Mouse (Mus musculus) natural killer cell, adult 2 months (primary cell): ENCODE results near the gene 1700023F06Rik.

Source experiments
- DNase-seq, 2 experiments: peaks; one replicate each; pipeline ENCODE4 v3.0.0; 2022; ENCODE audit warnings: low spot score in 2 of 2

The 1700023F06Rik gene

DNA sequence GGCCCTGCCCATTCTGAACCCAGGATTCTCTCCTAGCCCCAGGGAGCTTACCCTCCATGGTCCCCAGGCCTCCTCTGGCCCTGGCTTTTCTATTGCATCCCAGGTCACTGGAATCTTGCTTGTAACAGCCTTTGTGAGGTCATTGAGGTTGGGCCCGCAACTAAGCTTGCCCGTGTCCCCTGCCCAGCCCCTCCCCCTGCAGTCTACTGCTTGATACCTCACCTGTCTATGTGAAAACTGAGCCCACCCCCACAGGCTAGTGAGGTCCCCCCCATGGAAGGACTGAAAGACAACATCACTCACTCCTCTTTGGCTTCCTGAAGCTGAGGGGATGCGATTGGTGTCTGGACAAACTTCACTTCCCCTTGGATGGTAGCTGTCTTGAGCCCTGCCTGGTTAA is at the start of gene 1700023F06Rik:
Gene 1700023F06Rik, minus strand, starts transcription at position 101 of the 400 bp plus-strand sequence.
- DNase-seq: no peak

GRCm38 (mm10) chr11:103257938-103258481 is 49.7 kb upstream of the 1700023F06Rik start:
- DNase-seq: peak in 1 of 2 experiments; percentile 57

DNA sequence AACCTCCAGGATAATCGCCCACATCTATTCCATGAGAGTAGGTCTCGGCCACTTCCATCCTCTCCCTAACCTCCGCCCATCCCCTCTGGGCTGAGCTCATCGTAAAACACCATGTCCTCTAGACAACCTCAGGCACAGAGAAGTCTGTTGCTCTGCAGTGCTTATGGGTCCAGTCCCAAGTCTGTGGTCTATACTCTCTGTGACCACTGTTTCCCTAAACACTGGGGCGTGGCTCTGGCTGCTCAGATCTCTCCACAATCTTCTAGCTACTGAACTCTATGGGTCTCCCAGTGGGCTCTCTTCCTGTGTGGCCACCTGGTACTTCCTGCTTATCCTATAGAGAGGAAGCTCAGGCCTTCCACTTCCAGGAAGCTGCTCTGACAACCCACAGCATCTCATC is 45.2 kb upstream of the 1700023F06Rik start:
- no peak for DNase-seq

DNA sequence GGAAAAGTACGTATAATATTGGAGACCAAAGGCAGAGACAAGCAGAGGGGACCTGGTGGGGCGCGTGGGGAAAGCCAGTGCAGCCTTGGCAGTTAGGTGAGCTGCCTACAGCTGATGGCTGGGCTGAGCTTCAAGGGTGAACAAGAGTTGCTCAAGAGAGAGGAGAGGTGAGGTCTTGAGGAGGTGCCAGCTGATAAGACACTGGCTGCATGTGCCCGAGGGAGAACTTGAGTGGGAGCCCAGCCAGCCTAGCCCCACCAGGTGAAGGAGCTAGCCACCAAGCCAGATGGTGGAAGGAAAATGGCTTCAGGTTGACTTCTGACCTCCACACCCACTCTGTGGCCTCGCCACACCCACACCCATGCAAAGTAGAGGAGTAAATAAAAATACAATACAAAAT is 44.0 kb upstream of the 1700023F06Rik start:
- no peak for DNase-seq

- no peak for DNase-seq
These were observed 42.0 kb upstream of the 1700023F06Rik start for GRCm38 (mm10) chr11:103250324-103250723.

GRCm38 (mm10) chr11:103249509-103249908 is 41.2 kb upstream of the 1700023F06Rik start:
- no peak for DNase-seq

GRCm38 (mm10) chr11:103248837-103249236 is 40.5 kb upstream of the 1700023F06Rik start:
- DNase-seq: no peak

DNA sequence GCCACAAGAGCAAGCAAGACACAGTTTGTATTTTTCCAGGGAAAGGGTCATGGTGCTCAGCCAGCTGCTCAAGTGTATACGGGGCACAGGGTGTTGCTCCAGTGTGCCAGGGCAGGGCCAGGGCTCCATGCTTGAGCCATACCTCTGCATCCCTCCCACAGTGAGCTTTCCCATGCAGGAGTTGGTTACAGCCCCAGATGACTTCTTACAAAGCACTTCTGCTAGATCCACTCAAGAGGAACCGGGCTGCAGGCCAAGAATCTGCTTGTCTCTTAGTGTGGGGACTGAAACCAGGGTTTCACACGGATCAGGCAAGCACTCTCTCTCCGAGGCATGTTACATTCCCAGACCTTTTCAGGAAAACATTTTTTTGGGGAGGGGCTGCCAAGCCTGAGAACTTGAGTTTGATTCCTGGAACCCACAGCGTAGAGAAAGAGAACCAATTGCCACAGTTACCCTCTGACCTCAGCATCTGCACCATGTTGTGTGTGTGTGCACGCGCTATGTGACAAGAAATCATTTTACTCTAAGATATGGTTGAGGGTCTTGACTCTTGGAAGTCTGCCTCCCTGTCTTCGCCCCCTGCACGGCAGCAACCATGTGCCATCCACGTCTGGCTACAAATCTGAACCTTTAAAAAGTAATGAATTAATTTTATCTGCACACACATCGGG is 39.3 kb upstream of the 1700023F06Rik start:
- DNase-seq: no peak

GRCm38 (mm10) chr11:103246731-103247290 is 38.5 kb upstream of the 1700023F06Rik start:
- no peak for DNase-seq

GRCm38 (mm10) chr11:103246081-103246730 is 37.8 kb upstream of the 1700023F06Rik start:
- no peak for DNase-seq

- DNase-seq: no peak
These were observed 36.5 kb upstream of the 1700023F06Rik start for GRCm38 (mm10) chr11:103244856-103245255.

DNA sequence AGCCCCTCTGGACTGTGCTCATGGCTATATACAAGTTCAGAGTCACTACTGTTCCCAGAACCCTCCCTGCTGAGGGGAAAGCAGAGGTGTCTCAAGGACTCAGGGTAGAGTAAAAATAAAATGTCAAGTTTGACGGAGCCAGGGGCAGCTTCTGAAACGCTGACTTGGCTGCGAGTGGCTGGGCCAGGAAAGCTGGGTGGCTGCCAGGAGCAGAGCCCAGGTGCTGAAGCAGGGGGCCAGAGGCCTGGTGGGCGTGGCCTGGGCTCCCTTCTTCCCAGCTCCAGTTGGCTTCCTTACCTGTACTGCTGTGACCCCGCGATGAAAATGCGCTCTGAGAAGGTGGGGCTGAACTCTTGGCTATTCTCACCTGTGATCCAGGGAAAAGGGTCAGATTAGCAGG is 32.4 kb upstream of the 1700023F06Rik start:
- DNase-seq: no peak

GRCm38 (mm10) chr11:103237757-103238156 is 29.4 kb upstream of the 1700023F06Rik start:
- no peak for DNase-seq

DNA sequence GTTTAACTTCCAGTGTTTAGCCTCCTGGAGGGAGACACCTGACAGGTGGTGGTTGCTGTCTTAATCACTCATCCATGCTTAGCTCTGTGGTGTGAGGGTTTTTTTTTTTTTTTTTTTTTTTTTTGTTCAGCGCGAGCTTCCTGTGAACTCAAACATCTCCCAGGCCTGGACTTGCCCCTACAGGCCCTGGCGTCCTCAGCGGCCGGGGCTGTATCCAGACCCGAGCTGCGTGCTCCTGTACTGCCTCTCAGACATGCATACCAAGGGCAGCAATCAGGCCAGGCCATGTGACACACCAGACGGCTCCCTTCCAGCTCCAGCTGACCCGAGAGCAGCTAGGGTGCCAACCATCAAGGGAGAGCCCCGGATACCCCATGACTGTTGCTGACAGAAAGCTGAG is 28.5 kb upstream of the 1700023F06Rik start:
- DNase-seq: no peak

GRCm38 (mm10) chr11:103236431-103236830 is 28.1 kb upstream of the 1700023F06Rik start:
- no peak for DNase-seq

GRCm38 (mm10) chr11:103235702-103236101 is 27.3 kb upstream of the 1700023F06Rik start:
- DNase-seq: no peak

DNA sequence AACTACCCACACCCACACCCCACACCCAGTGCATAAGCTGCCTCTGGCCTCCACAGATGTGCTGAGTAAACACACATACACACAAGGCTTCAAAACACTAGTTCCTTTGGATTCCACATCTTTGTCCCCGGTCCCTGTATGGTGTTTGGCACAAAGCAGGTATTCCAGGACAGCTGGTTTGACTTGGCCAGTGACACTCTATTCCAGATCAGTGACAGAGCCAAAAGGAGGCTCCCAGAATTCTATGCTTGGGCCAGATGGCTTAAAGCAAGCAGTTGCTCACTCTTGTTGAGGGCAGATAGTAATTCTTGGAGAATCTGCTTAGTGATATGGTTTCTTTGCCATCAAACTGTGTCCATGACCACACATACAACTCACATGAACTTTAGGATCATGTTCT is 26.1 kb upstream of the 1700023F06Rik start:
- DNase-seq: no peak

- DNase-seq: peak; percentile 69 to 80
These were observed 24.6 kb upstream of the 1700023F06Rik start for GRCm38 (mm10) chr11:103232966-103233365.

- DNase-seq: no peak
These were observed 23.0 kb upstream of the 1700023F06Rik start for GRCm38 (mm10) chr11:103231367-103231766.

GRCm38 (mm10) chr11:103230626-103231025 is 22.3 kb upstream of the 1700023F06Rik start:
- DNase-seq: no peak

DNA sequence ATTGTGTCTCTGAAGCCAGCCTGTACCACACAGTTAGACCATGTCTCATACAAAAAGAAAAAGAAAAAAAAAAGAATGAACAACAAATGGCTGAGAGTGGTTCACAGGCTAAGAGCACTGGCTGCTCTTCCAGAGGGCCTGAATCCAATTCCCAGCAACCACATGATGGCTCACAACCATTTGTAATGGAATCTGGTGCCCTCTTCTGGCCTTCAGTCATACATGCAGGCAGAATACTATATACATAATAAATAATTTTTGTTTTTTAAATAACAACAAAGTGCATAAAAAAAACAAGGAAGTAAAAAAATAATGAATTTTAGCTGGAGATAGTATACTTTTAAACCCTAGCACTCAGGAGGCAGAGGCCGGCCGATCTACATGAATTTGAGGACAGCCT is 21.2 kb upstream of the 1700023F06Rik start:
- DNase-seq: no peak

DNA sequence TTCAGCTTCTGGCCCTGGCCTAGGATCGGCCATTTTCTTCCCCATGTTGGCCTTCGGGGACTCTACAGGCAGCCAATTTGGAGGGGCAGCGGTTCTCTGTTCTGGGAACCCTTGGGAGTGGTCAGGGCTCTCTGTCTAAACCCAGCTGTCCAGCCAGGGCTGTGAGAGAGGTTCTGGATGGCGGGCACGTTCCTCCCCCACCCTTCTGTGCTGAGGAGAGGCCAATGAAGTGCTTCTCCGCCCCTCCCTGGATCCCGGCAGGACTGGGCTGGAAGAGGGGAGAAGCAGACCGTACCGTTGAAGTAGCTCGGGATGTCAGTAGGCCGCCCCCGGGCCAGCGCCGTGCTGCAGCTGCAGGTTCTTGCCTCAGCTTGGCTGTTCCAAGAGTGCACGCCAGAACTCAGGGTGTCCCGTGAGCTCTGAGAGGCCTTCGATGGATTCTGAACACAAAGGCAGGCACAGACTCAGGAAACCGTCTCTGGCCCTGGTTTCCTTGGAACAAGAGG is 15.6 kb upstream of the 1700023F06Rik start:
- DNase-seq: no peak

GRCm38 (mm10) chr11:103223444-103223843 is 15.1 kb upstream of the 1700023F06Rik start:
- no peak for DNase-seq
